Mouse (Mus musculus): ENCODE measurements around the gene Nr2f1.
A peak's percentile ranks its signal among the peaks of the same experiment; 100 is the strongest.
"Not testable (repeated sequence)": the region's sequence is repeated elsewhere in the genome, so short reads cannot be mapped to it uniquely, and the experiment has no call there.

Nr2f1 gene

GRCm38 (mm10) chr13:78199642-78200160 is at the start of gene Nr2f1:
TSS of gene Nr2f1 (minus strand) at chr13:78199757.
- DNase-seq (ENCODE audit: low read depth, low spot score) = no peak

GRCm38 (mm10) chr13:78221680-78222079 is 22.1 kb upstream of the Nr2f1 start:
- DNase-seq (ENCODE audit: low read depth, low spot score) = no peak

GRCm38 (mm10) chr13:78220238-78220637 is 20.7 kb upstream of the Nr2f1 start:
- not testable (repeated sequence) for DNase-seq (ENCODE audit: low read depth, low spot score)

GRCm38 (mm10) chr13:78215223-78215622 is 15.7 kb upstream of the Nr2f1 start:
- DNase-seq (ENCODE audit: low read depth, low spot score) = no peak

- DNase-seq (ENCODE audit: low read depth, low spot score) = no peak
These were observed 13.6 kb upstream of the Nr2f1 start for GRCm38 (mm10) chr13:78213155-78213554.

GRCm38 (mm10) chr13:78212111-78212510 is 12.6 kb upstream of the Nr2f1 start:
- no peak for DNase-seq (ENCODE audit: low read depth, low spot score)

- no peak for DNase-seq (ENCODE audit: low read depth, low spot score)
These were observed 11.9 kb upstream of the Nr2f1 start for GRCm38 (mm10) chr13:78211231-78212010.

GRCm38 (mm10) chr13:78210748-78211089 is 11.2 kb upstream of the Nr2f1 start:
- DNase-seq (ENCODE audit: low read depth, low spot score) = peak; percentile 30

GRCm38 (mm10) chr13:78210029-78210747 is 10.6 kb upstream of the Nr2f1 start:
- DNase-seq (ENCODE audit: low read depth, low spot score) = peak; percentile 58

GRCm38 (mm10) chr13:78209611-78210028 is 10.1 kb upstream of the Nr2f1 start:
- peak; percentile 45 for DNase-seq (ENCODE audit: low read depth, low spot score)

- DNase-seq (ENCODE audit: low read depth, low spot score) = no peak
These were observed 9.3 kb upstream of the Nr2f1 start for GRCm38 (mm10) chr13:78208689-78209410.

- DNase-seq (ENCODE audit: low read depth, low spot score) = no peak
These were observed 8.5 kb upstream of the Nr2f1 start for GRCm38 (mm10) chr13:78207796-78208645.

- no peak for DNase-seq (ENCODE audit: low read depth, low spot score)
These were observed 7.4 kb upstream of the Nr2f1 start for GRCm38 (mm10) chr13:78206891-78207430.

GRCm38 (mm10) chr13:78205426-78205825 is 5.9 kb upstream of the Nr2f1 start:
- no peak for DNase-seq (ENCODE audit: low read depth, low spot score)

- DNase-seq (ENCODE audit: low read depth, low spot score) = peak; percentile 88
These were observed 3.9 kb upstream of the Nr2f1 start for GRCm38 (mm10) chr13:78203348-78204061.

GRCm38 (mm10) chr13:78202574-78203347 is 3.2 kb upstream of the Nr2f1 start:
- DNase-seq (ENCODE audit: low read depth, low spot score) = peak; percentile 28

GRCm38 (mm10) chr13:78201871-78202565 is 2.5 kb upstream of the Nr2f1 start:
- DNase-seq (ENCODE audit: low read depth, low spot score) = no peak

GRCm38 (mm10) chr13:78200991-78201870 is 1.7 kb upstream of the Nr2f1 start:
- DNase-seq (ENCODE audit: low read depth, low spot score) = peak; percentile 92
